Mouse (Mus musculus) liver, embryonic 14.5 days (tissue): ENCODE data around the gene Dusp2. TPM values are rescaled to one million over a fixed set of nuclear protein-coding genes. Genes with fewer than 3 reads are reported as not detected.
A peak's percentile ranks its signal among the peaks of the same experiment; 100 is the strongest.

Experiments used
- ATAC-seq: fragments of 200-750 bp; cut with Nextera tagmentation; 2 replicates; pipeline ENCODE4 v1.8.0; 2017; ENCODE audit warnings: moderate number of reproducible peaks, mild to moderate bottlenecking, moderate library complexity; ENCODE audit not compliant: insufficient read depth
- DNase-seq, 3 experiments: peaks; one replicate each; pipeline ENCODE4 v3.0.0-alpha.2; 2012 to 2013; ENCODE audit warnings: low read depth in 3 of 3, low spot score in 3 of 3
- H3K27ac ChIP-seq: fragments of 300-500 bp; sonication (generic); 2 replicates; pipeline ENCODE4 v1.5.1; 2014; ENCODE audit warnings: moderate library complexity, mild to moderate bottlenecking, control low read depth, inconsistent platforms
- H3K27me3 ChIP-seq: fragments of 300-500 bp; sonication (generic); 2 replicates; pipeline ENCODE4 v1.6.1; 2014; ENCODE audit warnings: mild to moderate bottlenecking, low read length, moderate library complexity; ENCODE audit not compliant: control insufficient read depth, insufficient read depth
- H3K36me3 ChIP-seq: fragments of 300-500 bp; sonication (generic); replicated peaks from 2 replicates; pipeline ENCODE4 v1.6.1; 2014; ENCODE audit warnings: low read depth; ENCODE audit not compliant: control insufficient read depth, insufficient read depth
- H3K4me1 ChIP-seq, 2 experiments: fragments of 200-500 bp in 1 of 2; fragments of 300-500 bp in 1 of 2; sonication (generic) in 1 of 2; replicated peaks; 2 replicates each; pipeline ENCODE4 v1.6.1; 2012 to 2014; ENCODE audit warnings: antibody characterized with exemption in 1 of 2, inconsistent platforms in 1 of 2, low read length in 1 of 2; ENCODE audit not compliant: control insufficient read depth in 2 of 2, insufficient read depth in 2 of 2
- H3K4me2 ChIP-seq: fragments of 300-500 bp; sonication (generic); 2 replicates; pipeline ENCODE4 v1.6.1; 2014; ENCODE audit warnings: low read depth, mild to moderate bottlenecking, control low read depth, moderate library complexity
- H3K4me3 ChIP-seq, 2 experiments: fragments of 200-500 bp in 1 of 2; fragments of 300-500 bp in 1 of 2; sonication (generic) in 1 of 2; 2 replicates each; pipeline ENCODE4 v1.5.1; 2012 to 2014; ENCODE audit warnings: low read depth in 2 of 2, low read length in 2 of 2, mild to moderate bottlenecking in 2 of 2, control low read depth in 1 of 2, inconsistent platforms in 1 of 2, moderate library complexity in 1 of 2; ENCODE audit not compliant: insufficient read depth in 1 of 2
- H3K9ac ChIP-seq: fragments of 300-500 bp; sonication (generic); replicated peaks from 2 replicates; pipeline ENCODE4 v1.6.1; 2014; ENCODE audit warnings: mild to moderate bottlenecking, control low read depth, moderate library complexity
- H3K9me3 ChIP-seq: fragments of 300-500 bp; sonication (generic); 2 replicates; pipeline ENCODE4 v1.6.1; 2016; ENCODE audit warnings: low read length, mixed read lengths; ENCODE audit not compliant: control insufficient read depth
- CTCF ChIP-seq: IDR thresholded peaks from 2 replicates; pipeline ENCODE4 v1.5.1; 2016; ENCODE audit warnings: antibody characterized with exemption, low read depth, control low read depth
- EP300 ChIP-seq: IDR thresholded peaks from 2 replicates; pipeline ENCODE4 v1.6.1; 2016; ENCODE audit warnings: antibody characterized with exemption, low read depth
- WGBS: fragments of 180-500 bp; shearing (Covaris S2); extraction: QIAGEN DNeasy Blood & Tissue Kit; methylation state at CpG from one replicate; pipeline ENCODE4 v1.1.7; 2014; ENCODE audit not compliant: insufficient replicate concordance; 5-methylcytosine and 5-hydroxymethylcytosine counted together
- polyA plus RNA-seq, 2 experiments: library from polyadenylated mRNA; depleted of rRNA in 1 of 2; stranded (reverse) in 1 of 2; unstranded in 1 of 2; fragments of >200 nt; fragmentation: Nextera tagmentation in 1 of 2; extraction: Ambion mirVana in 1 of 2; gene quantifications; 2 replicates each; pipeline versions ENCODE4 v1.2.1 to v1.2.3; 2012 to 2014

Gene Dusp2
- polyA plus RNA-seq, 2 experiments, result 1.5 to 1.8 TPM

DNA sequence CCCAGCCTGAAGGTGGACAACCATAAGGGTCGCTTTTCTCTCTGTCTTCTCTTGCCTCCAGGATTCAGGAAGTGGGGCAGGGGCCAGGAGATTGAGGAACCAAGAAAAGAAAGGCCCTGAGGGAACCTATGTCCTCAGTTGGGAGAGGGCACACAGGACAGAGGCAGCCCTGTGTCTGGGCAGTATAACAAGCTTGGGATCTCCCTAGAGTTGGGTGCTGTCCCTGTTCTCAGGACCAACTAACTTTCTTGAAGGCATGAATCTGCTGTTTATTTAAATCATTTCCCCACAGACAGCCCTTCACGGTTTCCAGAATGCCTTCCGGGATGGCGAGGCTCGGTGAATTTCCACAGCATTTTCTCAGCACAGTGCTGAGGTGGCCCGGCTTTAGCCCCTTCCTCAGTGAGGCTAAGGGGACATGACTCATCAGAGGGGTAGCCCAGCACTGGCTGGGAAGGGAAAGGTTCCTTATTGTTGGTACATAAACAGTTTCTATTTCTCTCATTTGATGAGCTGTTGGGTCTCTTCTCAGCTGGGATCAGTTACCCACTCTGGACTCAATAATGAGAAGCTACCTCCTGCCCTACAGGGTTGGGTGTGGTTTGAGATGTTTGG lies 13.2 kb upstream of the Dusp2 start:
- no peak overlapping the region for H3K4me2 ChIP-seq
- ATAC-seq (no peak), DNase-seq (no peak)
- no peak overlapping the region for H3K27ac ChIP-seq
- H3K9me3 ChIP-seq, result no peaks in the 10 kb centered on the region
- H3K4me3 ChIP-seq, result no peak overlapping the region
- no peaks in the 10 kb centered on the region for H3K36me3 ChIP-seq
- 0 out of 4 replicates have a peak, but pooled peaks cover 0 to 4% of the 10 kb centered on the region in 2 experiments for H3K4me1 ChIP-seq
- H3K9ac ChIP-seq, result no peak overlapping the region
- TF ChIP-seq EP300 (no peak), CTCF (no peak)
- WGBS, result 43% methylated on average over 6 of the region's 6 CpGs
- no peaks in the 10 kb centered on the region for H3K27me3 ChIP-seq

DNA sequence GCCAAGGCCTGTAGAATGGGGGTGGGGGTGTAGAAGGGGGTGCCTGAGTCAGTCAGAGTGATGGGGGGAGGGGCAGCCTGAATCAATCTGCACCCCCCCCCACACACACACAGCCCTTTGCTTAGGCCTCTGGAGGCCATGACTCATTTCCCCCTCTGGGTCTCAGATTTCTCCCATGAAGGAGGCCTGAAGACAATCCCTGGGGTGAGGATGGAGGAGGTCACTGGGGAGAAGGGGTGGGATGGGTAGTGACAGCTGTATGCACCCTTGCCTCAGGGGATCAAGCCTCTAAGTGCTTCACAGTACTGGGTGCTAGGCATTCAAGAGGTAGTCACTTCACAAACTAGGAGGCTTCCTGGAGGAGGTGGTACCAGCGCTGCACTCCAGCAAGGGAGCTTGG lies 12.3 kb upstream of the Dusp2 start:
- ATAC-seq (no peak), DNase-seq (no peak)
- no peaks in the 10 kb centered on the region for H3K27me3 ChIP-seq
- H3K4me2 ChIP-seq, result no peak overlapping the region
- TF ChIP-seq CTCF, result no peak
- H3K9ac ChIP-seq, result no peak overlapping the region
- H3K4me3 ChIP-seq, result no peak overlapping the region
- WGBS, result 60% methylated on average over 1 of the region's 1 CpGs
- H3K36me3 ChIP-seq, result no peaks in the 10 kb centered on the region
- H3K27ac ChIP-seq, result no peak overlapping the region
- no peaks in the 10 kb centered on the region for H3K9me3 ChIP-seq
- H3K4me1 ChIP-seq, result peaks cover 0 to 12% of the 10 kb centered on the region in 2 experiments; a peak in 2 of 4 replicates

DNA sequence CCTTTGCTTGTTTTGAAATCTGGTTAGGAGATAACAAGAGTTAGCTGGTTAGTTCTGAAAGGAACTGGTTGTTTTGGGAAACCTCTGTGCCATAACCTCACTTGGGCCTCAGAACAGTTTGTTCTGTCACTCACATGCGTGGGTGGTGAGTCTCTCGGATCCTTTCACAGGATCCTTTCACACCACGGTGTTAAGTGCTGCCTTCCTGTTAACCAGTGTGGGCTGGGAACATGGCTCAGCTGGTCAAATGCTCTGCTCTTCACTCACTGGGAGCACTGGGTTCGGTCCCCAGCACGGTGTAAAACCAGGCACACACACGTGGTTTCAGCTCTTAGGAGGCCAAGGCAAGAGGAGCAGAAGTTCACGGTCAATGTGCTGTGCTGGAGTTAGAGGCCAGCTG lies 11.5 kb upstream of the Dusp2 start:
- H3K9me3 ChIP-seq, result no peaks in the 10 kb centered on the region
- DNase-seq, result no peak
- no peaks in the 10 kb centered on the region for H3K27me3 ChIP-seq
- WGBS, result 36% methylated on average over 7 of the region's 7 CpGs
- H3K36me3 ChIP-seq, result no peaks in the 10 kb centered on the region
- no peak overlapping the region for H3K27ac ChIP-seq
- no peak overlapping the region for H3K4me2 ChIP-seq
- H3K9ac ChIP-seq, result no peak overlapping the region
- H3K4me1 ChIP-seq, result peaks cover 0 to 15% of the 10 kb centered on the region in 2 experiments; a peak in 2 of 4 replicates
- no peak overlapping the region for H3K4me3 ChIP-seq
- no peak for TF ChIP-seq EP300
- no peak for TF ChIP-seq CTCF
- ATAC-seq, result no peak

DNA sequence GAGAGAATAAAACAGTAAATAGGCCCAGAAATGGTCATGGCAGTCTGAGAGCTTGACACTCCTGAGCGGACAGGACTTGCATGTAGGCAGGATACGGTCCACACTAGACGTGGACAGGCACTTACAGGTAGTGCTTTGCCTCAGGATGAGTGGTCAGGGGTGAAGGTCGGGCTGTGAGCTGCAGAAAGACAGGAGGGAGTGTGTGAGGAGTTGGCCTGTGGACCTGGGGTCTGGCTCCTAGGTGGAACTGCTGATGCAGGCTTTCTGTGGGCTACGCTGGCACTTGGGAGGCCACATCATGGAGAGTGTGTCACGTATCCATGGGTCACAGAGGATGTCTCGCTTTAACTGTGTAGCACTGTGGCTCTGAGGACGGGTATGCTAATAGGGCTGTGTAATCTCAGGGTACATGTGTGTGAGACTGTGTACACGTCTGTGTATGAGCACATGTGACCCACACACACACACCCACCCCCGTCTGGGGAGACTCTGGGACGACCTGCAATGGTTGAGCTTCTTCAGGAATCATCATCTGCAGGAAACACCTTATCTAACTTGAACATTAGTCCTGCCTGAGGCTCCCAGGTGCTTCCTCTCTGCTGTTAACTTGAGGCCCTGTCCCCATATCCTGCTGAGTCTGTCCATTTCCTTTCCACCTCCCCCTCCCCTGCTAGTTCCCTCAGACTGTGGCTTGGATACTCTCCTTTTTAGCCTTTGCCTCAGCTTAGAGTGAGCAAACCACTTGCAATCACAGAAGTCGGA lies 7.7 kb upstream of the Dusp2 start:
- peak; percentile 67 for ATAC-seq
- DNase-seq, result no peak

DNA sequence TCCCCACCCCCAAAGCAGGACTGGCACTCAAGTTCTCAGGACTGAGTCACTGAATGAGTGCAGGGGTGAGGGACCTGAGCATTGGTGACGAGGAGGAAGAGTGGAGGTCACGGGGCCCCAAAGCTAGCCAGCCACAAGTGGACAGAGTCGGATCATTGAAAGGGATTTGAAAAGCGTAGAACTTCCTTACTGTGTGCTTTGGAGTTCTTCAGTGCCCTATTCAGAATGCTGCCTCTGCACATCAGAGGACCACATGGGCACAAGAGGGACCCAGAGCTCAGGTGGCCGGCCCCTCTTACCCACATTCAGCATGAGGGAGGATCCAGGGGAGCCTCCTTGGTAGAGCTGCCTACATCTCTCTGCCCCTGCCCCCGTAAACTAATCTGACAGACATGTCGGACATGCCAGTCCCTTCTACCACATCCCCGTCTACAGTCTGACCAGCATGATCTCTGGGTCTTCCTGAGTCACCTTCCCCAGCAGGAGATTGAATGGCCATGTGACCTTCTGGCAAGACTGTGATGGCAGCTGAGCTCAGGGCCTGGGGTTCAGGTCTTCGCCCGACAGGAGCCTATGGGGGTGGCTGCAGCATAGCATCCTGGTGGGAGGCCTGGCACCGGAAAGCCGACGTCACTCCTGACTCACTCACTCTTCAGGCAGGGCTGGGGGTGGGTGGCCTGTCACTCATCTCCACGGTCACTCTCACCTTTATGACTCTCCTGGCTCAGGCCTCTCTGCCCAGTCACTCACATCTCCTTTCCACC lies 3.0 kb upstream of the Dusp2 start:
- WGBS, result 50% methylated on average over 14 of the region's 14 CpGs
- H3K4me2 ChIP-seq, result no peak overlapping the region
- H3K27ac ChIP-seq, result no peak overlapping the region
- DNase-seq (no peak), ATAC-seq (no peak)
- no peak overlapping the region for H3K9ac ChIP-seq
- no peaks in the 10 kb centered on the region for H3K36me3 ChIP-seq
- H3K4me1 ChIP-seq, result peaks cover 0 to 20% of the 10 kb centered on the region in 2 experiments; a peak in 3 of 4 replicates
- TF ChIP-seq EP300 (no peak), CTCF (no peak)
- H3K27me3 ChIP-seq, result peaks cover 11% of the 10 kb centered on the region
- H3K4me3 ChIP-seq, result no peak overlapping the region
- no peaks in the 10 kb centered on the region for H3K9me3 ChIP-seq

More for the DNA sequence above, 7.7 kb upstream of the Dusp2 start:
- TF ChIP-seq EP300 (peak; percentile 36), CTCF (no peak)
- Histone ChIP-seq H3K36me3 (no peaks in the 10 kb centered on the region), H3K27ac (no peak overlapping the region), H3K4me1 (peaks cover 0 to 15% of the 10 kb centered on the region in 2 experiments; a peak in 2 of 4 replicates), H3K9me3 (no peaks in the 10 kb centered on the region), H3K4me2 (no peak overlapping the region), H3K4me3 (no peak overlapping the region), H3K9ac (no peak overlapping the region), H3K27me3 (no peaks in the 10 kb centered on the region)
- 26% methylated on average over 12 of the region's 12 CpGs for whole genome bisulfite sequencing
